Mouse (Mus musculus) small intestine, adult 2 months (tissue): ENCODE data around the gene Mef2c.

ENCODE experiments used
- CTCF ChIP-seq: fragments of 200-500 bp; IDR thresholded peaks from 2 replicates; pipeline ENCODE4 v1.5.1; 2012; ENCODE audit warnings: low read depth, mild to moderate bottlenecking, control low read depth, inconsistent platforms, low read length, moderate library complexity, mixed read lengths; ENCODE audit not compliant: insufficient replicate concordance, insufficient read length; ENCODE audit errors: extremely low read depth
- POLR2A ChIP-seq: fragments of 200-500 bp; IDR thresholded peaks from 2 replicates; pipeline ENCODE4 v1.6.1; 2012; ENCODE audit warnings: low read depth, mild to moderate bottlenecking, control low read depth, inconsistent platforms, low read length, moderate library complexity

DNA sequence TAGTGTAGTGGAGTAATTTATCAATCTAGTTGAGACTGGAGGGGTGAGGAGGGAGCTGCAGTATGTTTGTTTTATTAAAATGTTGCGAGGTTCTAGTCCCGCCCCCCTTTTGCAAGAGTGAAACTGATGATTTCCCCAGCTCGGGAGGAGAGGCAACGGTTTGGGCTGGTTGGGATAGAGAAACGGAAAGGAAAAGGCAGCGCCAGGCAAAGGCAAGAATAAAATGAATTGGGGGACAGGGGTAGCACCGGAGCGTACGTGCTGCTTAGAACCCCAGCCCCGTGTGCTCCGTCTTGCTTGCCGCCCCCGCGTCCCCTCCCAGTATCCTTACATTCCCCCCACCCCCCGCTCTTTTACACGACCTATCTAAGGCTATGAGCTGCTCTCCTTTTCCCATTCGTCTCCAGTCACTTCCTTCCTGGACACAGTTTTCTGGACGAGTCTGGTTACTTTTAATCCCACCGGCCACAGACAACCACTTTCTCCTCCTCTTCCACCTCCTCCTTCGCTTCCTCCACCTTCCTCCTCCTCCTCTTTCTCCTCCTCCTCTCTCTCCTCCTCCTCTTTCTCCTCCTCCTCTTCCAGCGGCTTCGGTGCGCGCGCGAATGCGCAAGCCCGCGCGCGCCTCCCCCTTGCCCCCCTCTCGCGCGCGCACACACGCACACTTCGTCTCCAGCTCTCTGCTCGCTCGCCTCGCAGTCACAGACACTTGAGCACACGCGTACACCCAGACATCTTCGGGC, 20.5 kb downstream of the Mef2c start:
- TF ChIP-seq POLR2A (no peak; the same call in 1 of the 2 replicates), CTCF (no peak)
